Mouse (Mus musculus) embryonic facial prominence, embryonic 11.5 days (tissue): ENCODE results near the gene AC170998.1. TPM values are rescaled to one million over a fixed set of nuclear protein-coding genes. Genes with fewer than 3 reads are reported as not detected.
"Not testable (repeated sequence)": the region's sequence is repeated elsewhere in the genome, so short reads cannot be mapped to it uniquely, and the experiment has no call there.

Experiments
- ATAC-seq: fragments of 200-750 bp; cut with Nextera tagmentation; replicated peaks from 2 replicates; pipeline ENCODE4 v1.8.0; 2017; ENCODE audit warnings: low read depth; ENCODE audit not compliant: insufficient number of reproducible peaks, low FRiP score, low TSS enrichment
- DNase-seq: peaks from one replicate; pipeline ENCODE4 v3.0.0-alpha.2; 2015; ENCODE audit warnings: low spot score
- H3K27ac ChIP-seq: fragments of 300-500 bp; sonication (generic); replicated peaks from 2 replicates; pipeline ENCODE4 v1.5.1; 2014; ENCODE audit warnings: mild to moderate bottlenecking, low read depth, low read length, control low read depth
- H3K27me3 ChIP-seq: fragments of 300-500 bp; sonication (generic); 2 replicates; pipeline ENCODE4 v1.6.1; 2014; ENCODE audit warnings: mild to moderate bottlenecking, low read length, moderate library complexity, mixed read lengths; ENCODE audit not compliant: control insufficient read depth, insufficient read depth
- H3K36me3 ChIP-seq: fragments of 300-500 bp; sonication (generic); replicated peaks from 2 replicates; pipeline ENCODE4 v1.6.1; 2014; ENCODE audit warnings: low read depth, mild to moderate bottlenecking, low read length, moderate library complexity, mixed read lengths; ENCODE audit not compliant: control insufficient read depth, insufficient read depth
- H3K4me1 ChIP-seq: fragments of 300-500 bp; sonication (generic); 2 replicates; pipeline ENCODE4 v1.6.1; 2014; ENCODE audit warnings: low read length, mixed read lengths; ENCODE audit not compliant: control insufficient read depth, insufficient read depth
- H3K4me2 ChIP-seq: fragments of 300-500 bp; sonication (generic); 2 replicates; pipeline ENCODE4 v1.6.1; 2014; ENCODE audit warnings: low read depth, mild to moderate bottlenecking, control low read depth, low read length, moderate library complexity
- H3K4me3 ChIP-seq: fragments of 300-500 bp; sonication (generic); 2 replicates; pipeline ENCODE4 v1.5.1; 2014; ENCODE audit warnings: low read depth, low read length, control low read depth
- H3K9ac ChIP-seq: fragments of 300-500 bp; sonication (generic); replicated peaks from 2 replicates; pipeline ENCODE4 v1.6.1; 2014; ENCODE audit warnings: mild to moderate bottlenecking, control low read depth, low read length
- H3K9me3 ChIP-seq: fragments of 300-500 bp; sonication (generic); replicated peaks from 2 replicates; pipeline ENCODE4 v1.6.1; 2016; ENCODE audit warnings: mild to moderate bottlenecking, low read length, inconsistent platforms, mixed read lengths; ENCODE audit not compliant: control insufficient read depth
- WGBS: fragments of 180-500 bp; shearing (Covaris S2); extraction: QIAGEN DNeasy Blood & Tissue Kit; methylation state at CpG from one replicate; pipeline ENCODE4 v1.1.7; 2014; 5-methylcytosine and 5-hydroxymethylcytosine counted together
- polyA plus RNA-seq: library from polyadenylated mRNA; unstranded; fragments of >200 nt; fragmentation: Nextera tagmentation; extraction: Ambion mirVana; gene quantifications from 2 replicates; pipeline ENCODE4 v1.2.1, GENCODE M21; 2014

The AC170998.1 gene
- polyA plus RNA-seq, 1 experiment from 2014 or later = 0.62 TPM

GRCm38 (mm10) chr17:28769121-28769874, 43.4 kb downstream of the AC170998.1 start, which contains the start of gene Mapk13:
Gene Mapk13 (plus strand): TSS chr17:28769297.
- Histone ChIP-seq H3K27ac (no peak within 1 kb of the TSS), H3K4me2 (peak within 1 kb of the TSS; percentile 82), H3K27me3 (peaks cover 19% of the 10 kb centered on the region), H3K9ac (peak within 1 kb of the TSS; percentile 51), H3K4me3 (peak within 1 kb of the TSS; percentile 42), H3K36me3 (no peaks in the 10 kb centered on the region), H3K9me3 (no peaks in the 10 kb centered on the region), H3K4me1 (peaks cover 6% of the 10 kb centered on the region)
- under 1% methylated on average over 49 of the region's 58 CpGs for WGBS
- DNase-seq (no peak), ATAC-seq (no peak)

- H3K9me3 ChIP-seq = no peaks in the 10 kb centered on the region
- H3K4me3 ChIP-seq = peak overlapping the region; percentile 42
- H3K27ac ChIP-seq = no peak overlapping the region
- WGBS = 7% methylated on average over 24 of the region's 24 CpGs
- H3K9ac ChIP-seq = no peak overlapping the region; the same call in 1 of the 2 replicates
- peak overlapping the region; percentile 82 for H3K4me2 ChIP-seq
- H3K4me1 ChIP-seq = peaks cover 6% of the 10 kb centered on the region
- H3K36me3 ChIP-seq = no peaks in the 10 kb centered on the region
- H3K27me3 ChIP-seq = peaks cover 19% of the 10 kb centered on the region
- peak; percentile 39 for DNase-seq
- no peak for ATAC-seq
Observed at GRCm38 (mm10) chr17:28769875-28770421, 44.1 kb downstream of the AC170998.1 start.

GRCm38 (mm10) chr17:28771289-28771688, 45.4 kb downstream of the AC170998.1 start:
- DNase-seq (no peak), ATAC-seq (no peak)
- Histone ChIP-seq H3K9me3 (no peaks in the 10 kb centered on the region), H3K4me2 (no peak overlapping the region), H3K9ac (no peak overlapping the region), H3K4me3 (no peak overlapping the region), H3K27me3 (peaks cover 19% of the 10 kb centered on the region), H3K27ac (no peak overlapping the region), H3K4me1 (peaks cover 6% of the 10 kb centered on the region), H3K36me3 (no peaks in the 10 kb centered on the region)
- WGBS = 91% methylated on average over 5 of the region's 5 CpGs

- not testable (repeated sequence) for H3K9me3 ChIP-seq, DNase-seq, ATAC-seq, H3K4me3 ChIP-seq, H3K9ac ChIP-seq, H3K4me1 ChIP-seq, H3K27ac ChIP-seq, H3K4me2 ChIP-seq, H3K36me3 ChIP-seq
- peaks cover 12% of the 10 kb centered on the region for H3K27me3 ChIP-seq
- 96% methylated on average over 7 of the region's 9 CpGs for WGBS
Observed at GRCm38 (mm10) chr17:28774303-28774702, 48.4 kb downstream of the AC170998.1 start.

- no peak for ATAC-seq
- no peak for DNase-seq
- no peak overlapping the region for H3K9ac ChIP-seq
- no peaks in the 10 kb centered on the region for H3K36me3 ChIP-seq
- no peaks in the 10 kb centered on the region for H3K9me3 ChIP-seq
- WGBS = 85% methylated on average over 4 of the region's 4 CpGs
- H3K4me1 ChIP-seq = no peaks in the 10 kb centered on the region
- H3K4me2 ChIP-seq = no peak overlapping the region
- H3K27ac ChIP-seq = no peak overlapping the region
- peaks cover 5% of the 10 kb centered on the region for H3K27me3 ChIP-seq
- no peak overlapping the region for H3K4me3 ChIP-seq
Observed at GRCm38 (mm10) chr17:28775161-28775560, 49.3 kb downstream of the AC170998.1 start.

Other genes starting within 250 kb of the AC170998.1 start
- 12.3 and 12.8 TPM in 2 replicates for gene Fkbp5, start 208.6 kb upstream of the AC170998.1 start, polyA plus RNA-seq
- not detected in 2 replicates for gene Armc12, start 195.3 kb upstream of the AC170998.1 start, polyA plus RNA-seq
- gene Clpsl2, start 176.7 kb upstream of the AC170998.1 start, polyA plus RNA-seq = not detected in 2 replicates
- gene Clps, start 165.3 kb upstream of the AC170998.1 start, polyA plus RNA-seq = not detected in 2 replicates
- gene Lhfpl5, start 150.4 kb upstream of the AC170998.1 start, polyA plus RNA-seq = 0.34 TPM in 1 of 2 replicates, not detected in the other
- gene Srpk1, start 103.4 kb upstream of the AC170998.1 start, polyA plus RNA-seq = 130 and 135 TPM in 2 replicates
- gene Slc26a8, start 35.9 kb upstream of the AC170998.1 start, polyA plus RNA-seq = 0.36 and 0.55 TPM in 2 replicates
- gene Mapk14, start 34.8 kb upstream of the AC170998.1 start, polyA plus RNA-seq = 53.0 and 53.7 TPM in 2 replicates
- gene Mapk13, start 43.2 kb downstream of the AC170998.1 start, polyA plus RNA-seq = 10.3 and 11.5 TPM in 2 replicates
- 5.9 and 6.8 TPM in 2 replicates for gene Brpf3, start 75.0 kb downstream of the AC170998.1 start, polyA plus RNA-seq
- gene Pnpla1, start 132.3 kb downstream of the AC170998.1 start, polyA plus RNA-seq = not detected in 2 replicates
- 0.13 and 0.46 TPM in 2 replicates for gene 4930539E08Rik, start 189.2 kb downstream of the AC170998.1 start, polyA plus RNA-seq
- not detected in 2 replicates for gene Pxt1, start 217.8 kb downstream of the AC170998.1 start, polyA plus RNA-seq
- gene Kctd20, start 225.9 kb downstream of the AC170998.1 start, polyA plus RNA-seq = 109 and 110 TPM in 2 replicates